Mouse (Mus musculus) intestine, postnatal 0 days (tissue): ENCODE measurements around the gene B9d2. TPM values are rescaled to one million over a fixed set of nuclear protein-coding genes. Genes with fewer than 3 reads are reported as not detected.
A peak's percentile ranks its signal among the peaks of the same experiment; 100 is the strongest.

Source experiments
- ATAC-seq: fragments of 200-750 bp; cut with Nextera tagmentation; 2 replicates; pipeline ENCODE4 v1.8.0; 2017; ENCODE audit warnings: mild to moderate bottlenecking, moderate TSS enrichment, moderate library complexity
- H3K27ac ChIP-seq: fragments of 300-500 bp; sonication (generic); 2 replicates; pipeline ENCODE4 v1.5.1; 2014; ENCODE audit warnings: mild to moderate bottlenecking, low read depth, low read length, moderate library complexity
- H3K27me3 ChIP-seq: fragments of 300-500 bp; sonication (generic); replicated peaks from 2 replicates; pipeline ENCODE4 v1.6.1; 2014; ENCODE audit warnings: low read length, mixed read lengths; ENCODE audit not compliant: control insufficient read depth, insufficient read depth
- H3K36me3 ChIP-seq: fragments of 300-500 bp; sonication (generic); 2 replicates; pipeline ENCODE4 v1.6.1; 2014; ENCODE audit warnings: mild to moderate bottlenecking, moderate library complexity; ENCODE audit not compliant: control insufficient read depth, insufficient read depth
- H3K4me1 ChIP-seq: fragments of 300-500 bp; sonication (generic); replicated peaks from 2 replicates; pipeline ENCODE4 v1.6.1; 2014; ENCODE audit warnings: antibody characterized with exemption, low read length, mixed read lengths; ENCODE audit not compliant: control insufficient read depth, insufficient read depth
- H3K4me2 ChIP-seq: fragments of 300-500 bp; sonication (generic); replicated peaks from 2 replicates; pipeline ENCODE4 v1.6.1; 2014; ENCODE audit warnings: low read depth, mild to moderate bottlenecking, moderate library complexity
- H3K4me3 ChIP-seq: fragments of 300-500 bp; sonication (generic); 2 replicates; pipeline ENCODE4 v1.5.1; 2014; ENCODE audit warnings: low read depth, low read length
- H3K9ac ChIP-seq: fragments of 300-500 bp; sonication (generic); 2 replicates; pipeline ENCODE4 v1.6.1; 2014; ENCODE audit warnings: mild to moderate bottlenecking, low read depth, low read length
- H3K9me3 ChIP-seq: fragments of 300-500 bp; sonication (generic); 2 replicates; pipeline ENCODE4 v1.6.1; 2016; ENCODE audit warnings: mixed run types; ENCODE audit not compliant: control insufficient read depth
- CTCF ChIP-seq: sonication (generic); IDR thresholded peaks from 2 replicates; pipeline ENCODE4 v1.5.1; 2016; ENCODE audit warnings: low read depth, mild to moderate bottlenecking, control low read depth, antibody characterized with exemption, moderate library complexity
- WGBS: fragments of 180-500 bp; shearing (Covaris S2); extraction: QIAGEN DNeasy Blood & Tissue Kit; methylation state at CpG from one replicate; pipeline ENCODE4 v1.1.7; 2014; 5-methylcytosine and 5-hydroxymethylcytosine counted together
- polyA plus RNA-seq: library from polyadenylated mRNA; unstranded; fragments of >200 nt; fragmentation: Nextera tagmentation; extraction: Ambion mirVana; gene quantifications from 2 replicates; pipeline ENCODE4 v1.2.1, GENCODE M21; 2015

Gene B9d2
- polyA plus RNA-seq, 1 experiment from 2014 or later: 12.4 TPM

DNA sequence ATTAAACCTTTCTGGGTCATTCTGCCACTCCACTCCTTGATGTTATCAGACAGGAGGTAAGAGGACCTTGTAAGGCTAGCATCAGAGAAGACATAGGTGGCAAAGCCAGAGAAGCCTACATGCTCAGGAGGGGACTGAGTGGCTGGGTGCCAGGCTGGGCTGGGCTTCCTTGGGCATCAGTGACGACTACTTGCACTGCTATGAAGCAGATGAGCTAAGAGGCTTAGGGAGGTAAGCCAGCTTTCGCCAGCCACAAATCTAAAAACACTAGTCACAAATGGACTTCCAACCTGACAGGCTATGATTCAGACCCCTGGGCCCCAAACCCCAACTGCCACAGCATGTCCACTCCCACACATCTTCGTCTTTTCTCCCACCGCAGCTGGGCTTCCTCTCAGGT, 35.9 kb upstream of the B9d2 start:
- Histone ChIP-seq H3K4me2 (no peak overlapping the region), H3K4me1 (no peaks in the 10 kb centered on the region), H3K9ac (no peak overlapping the region), H3K27me3 (no peaks in the 10 kb centered on the region), H3K4me3 (no peak overlapping the region), H3K27ac (no peak overlapping the region), H3K9me3 (no peaks in the 10 kb centered on the region), H3K36me3 (peaks cover 6% of the 10 kb centered on the region; the same call in 1 of the 2 replicates)
- TF ChIP-seq CTCF: no peak
- WGBS: 82% methylated on average over 4 of the region's 4 CpGs
- no peak for ATAC-seq

DNA sequence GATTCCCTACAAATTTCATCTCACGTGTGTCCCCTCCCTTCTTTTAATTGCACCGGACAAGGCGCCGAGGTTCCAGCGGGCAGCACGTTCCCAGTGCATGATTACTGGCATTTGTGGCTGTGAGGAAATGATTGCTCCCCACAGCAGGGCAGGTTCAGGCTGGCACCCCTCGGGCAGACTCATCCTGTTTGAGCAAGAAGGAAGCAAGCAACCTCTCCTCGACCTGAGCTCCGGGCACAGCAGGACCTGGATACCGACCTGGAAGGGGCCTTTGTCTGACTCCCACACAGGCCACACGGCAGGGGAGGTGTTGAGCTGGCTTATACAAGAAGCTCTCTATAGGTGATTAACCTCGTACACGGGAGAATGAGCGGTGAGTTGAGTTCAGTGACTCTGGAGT, 35.5 kb upstream of the B9d2 start:
- no peak for TF ChIP-seq CTCF
- WGBS: 64% methylated on average over 14 of the region's 14 CpGs

DNA sequence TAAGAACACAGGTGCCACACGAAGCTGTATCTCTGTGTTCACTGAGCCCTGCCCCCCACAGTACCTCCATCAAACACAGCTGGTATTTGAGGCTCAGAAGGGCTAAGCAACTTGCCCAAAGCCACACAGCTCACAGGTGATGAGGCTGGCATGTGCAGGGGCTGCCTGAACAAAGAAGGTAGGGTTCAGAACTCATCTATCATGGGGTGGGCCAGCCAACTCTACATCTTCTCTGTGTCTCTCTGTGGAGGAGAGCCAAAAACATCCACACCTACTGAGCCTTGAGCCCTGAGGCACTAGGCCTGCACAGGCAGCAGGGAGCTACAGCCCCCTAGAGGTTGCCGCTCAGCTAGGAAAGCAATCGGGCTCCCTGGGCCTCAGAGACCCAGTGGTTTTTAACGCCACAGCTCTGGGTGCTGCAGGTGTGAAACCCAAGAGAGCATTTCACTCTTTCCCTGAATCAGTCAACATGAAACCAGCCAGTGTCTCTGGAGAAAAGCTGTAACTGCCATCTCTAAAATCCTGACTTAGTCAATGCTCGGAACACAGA, 32.9 kb upstream of the B9d2 start:
- Histone ChIP-seq H3K4me3 (no peak overlapping the region), H3K27me3 (no peaks in the 10 kb centered on the region), H3K9ac (no peak overlapping the region), H3K4me1 (no peaks in the 10 kb centered on the region), H3K27ac (no peak overlapping the region), H3K9me3 (no peaks in the 10 kb centered on the region), H3K4me2 (no peak overlapping the region), H3K36me3 (no peaks in the 10 kb centered on the region; the same call in 1 of the 2 replicates)
- no peak for ATAC-seq
- TF ChIP-seq CTCF: peak; percentile 53
- 61% methylated on average over 5 of the region's 5 CpGs for WGBS

More for the DNA sequence above, 35.5 kb upstream of the B9d2 start:
- Histone ChIP-seq H3K4me1 (no peaks in the 10 kb centered on the region), H3K27me3 (no peaks in the 10 kb centered on the region), H3K27ac (no peak overlapping the region), H3K4me2 (no peak overlapping the region), H3K9ac (no peak overlapping the region), H3K9me3 (no peaks in the 10 kb centered on the region), H3K4me3 (no peak overlapping the region), H3K36me3 (peaks cover 5% of the 10 kb centered on the region; the same call in 1 of the 2 replicates)
- ATAC-seq: no peak

DNA sequence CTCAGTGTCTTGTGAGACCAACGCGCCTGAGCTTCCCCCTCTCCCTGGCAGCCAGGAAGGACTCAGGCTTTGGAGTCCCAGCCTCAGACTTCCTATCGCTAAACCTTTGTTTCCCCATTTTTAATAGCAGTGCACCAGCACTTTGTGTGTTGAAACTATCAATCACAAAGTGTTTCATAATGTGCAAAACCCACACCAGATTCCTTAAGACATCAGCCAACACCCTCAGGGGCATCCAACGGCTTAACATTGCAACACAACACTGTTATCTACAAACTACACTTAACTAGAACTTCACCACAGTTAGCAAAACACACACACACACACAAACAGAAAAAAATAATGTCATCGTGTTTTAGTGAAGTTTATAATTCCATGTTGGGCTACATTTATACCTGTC, 30.7 kb upstream of the B9d2 start:
- ATAC-seq: no peak
- 74% methylated on average over 5 of the region's 5 CpGs for WGBS
- no peaks in the 10 kb centered on the region; the same call in 1 of the 2 replicates for H3K36me3 ChIP-seq
- no peak for TF ChIP-seq CTCF
- H3K9me3 ChIP-seq: no peaks in the 10 kb centered on the region
- no peak overlapping the region for H3K9ac ChIP-seq
- no peak overlapping the region for H3K4me2 ChIP-seq
- no peak overlapping the region for H3K27ac ChIP-seq
- no peak overlapping the region for H3K4me3 ChIP-seq
- H3K4me1 ChIP-seq: no peaks in the 10 kb centered on the region
- H3K27me3 ChIP-seq: no peaks in the 10 kb centered on the region

DNA sequence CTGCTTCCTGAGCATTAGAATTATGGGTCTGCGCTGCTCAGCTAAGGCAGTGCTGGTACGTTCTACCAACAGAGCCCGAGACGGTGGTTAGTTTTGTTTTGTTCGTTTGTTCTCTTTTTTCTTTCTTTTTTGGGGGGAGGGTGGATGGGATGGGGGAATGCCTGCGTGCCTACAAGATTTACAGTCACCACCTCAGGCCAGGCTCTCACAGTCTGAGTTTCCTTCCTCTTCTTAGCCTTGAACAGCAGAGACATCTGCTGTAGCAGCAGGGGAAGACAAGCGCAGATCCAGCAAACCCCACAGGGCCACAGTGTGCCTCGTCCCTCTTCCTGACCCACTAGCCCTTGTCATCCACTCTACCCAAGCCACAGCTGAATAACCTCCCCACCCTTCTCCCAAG, 29.3 kb upstream of the B9d2 start:
- Histone ChIP-seq H3K9me3 (no peaks in the 10 kb centered on the region), H3K27ac (no peak overlapping the region)
- ATAC-seq: no peak

DNA sequence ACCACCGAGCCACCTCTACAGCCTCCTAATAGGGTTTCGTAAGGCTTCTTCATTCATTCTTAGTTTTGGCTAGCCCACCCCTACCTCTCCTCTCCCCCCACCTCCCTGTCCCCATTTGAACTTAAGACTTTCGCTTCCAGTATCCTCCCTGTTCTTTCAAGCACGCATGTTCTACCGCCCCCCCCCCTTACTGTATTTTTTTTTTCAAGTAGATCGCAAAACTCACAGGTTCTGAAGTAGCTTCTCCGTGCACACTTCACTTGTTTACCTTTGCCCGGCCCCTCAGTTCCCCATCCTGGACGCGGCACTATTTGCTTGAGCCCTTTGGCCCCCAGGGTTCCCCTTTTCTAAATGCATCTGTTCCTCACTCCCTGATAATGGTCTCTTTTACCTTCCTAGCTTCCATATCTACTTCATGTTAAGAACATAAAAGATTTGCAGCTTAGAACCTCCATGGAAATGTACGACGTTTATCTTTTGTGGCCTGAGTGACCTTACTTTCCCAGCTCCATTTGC, 28.3 kb upstream of the B9d2 start:
- Histone ChIP-seq H3K4me3 (no peak overlapping the region), H3K36me3 (no peaks in the 10 kb centered on the region), H3K4me1 (no peaks in the 10 kb centered on the region), H3K9ac (no peak overlapping the region), H3K4me2 (no peak overlapping the region), H3K27ac (no peak overlapping the region), H3K9me3 (no peaks in the 10 kb centered on the region), H3K27me3 (no peaks in the 10 kb centered on the region)
- WGBS: 77% methylated on average over 12 of the region's 12 CpGs
- TF ChIP-seq CTCF: no peak
- no peak for ATAC-seq

More for the DNA sequence above, 29.3 kb upstream of the B9d2 start:
- no peak overlapping the region for H3K4me3 ChIP-seq
- TF ChIP-seq CTCF: peak; percentile 14; the same call in 1 of the 2 replicates
- H3K27me3 ChIP-seq: no peaks in the 10 kb centered on the region
- no peaks in the 10 kb centered on the region for H3K4me1 ChIP-seq
- no peak overlapping the region for H3K9ac ChIP-seq
- 86% methylated on average over 8 of the region's 8 CpGs for WGBS
- no peak overlapping the region for H3K4me2 ChIP-seq
- H3K36me3 ChIP-seq: no peaks in the 10 kb centered on the region
